Mouse (Mus musculus) embryonic facial prominence, embryonic 14.5 days (tissue): ENCODE data around the gene Mroh2a. TPM values are rescaled to one million over a fixed set of nuclear protein-coding genes. Genes with fewer than 3 reads are reported as not detected.

Source experiments
- ATAC-seq: fragments of 200-750 bp; cut with Nextera tagmentation; 2 replicates; pipeline ENCODE4 v1.8.0; 2017; ENCODE audit warnings: low read depth, moderate number of reproducible peaks, moderate TSS enrichment
- DNase-seq: peaks from one replicate; pipeline ENCODE4 v3.0.0-alpha.2; 2015; ENCODE audit warnings: low spot score
- H3K27ac ChIP-seq: fragments of 300-500 bp; sonication (generic); replicated peaks from 2 replicates; pipeline ENCODE4 v1.5.1; 2014; ENCODE audit warnings: low read depth, mild to moderate bottlenecking, low read length, moderate library complexity
- H3K27me3 ChIP-seq: fragments of 300-500 bp; sonication (generic); replicated peaks from 2 replicates; pipeline ENCODE4 v1.6.1; 2014; ENCODE audit warnings: low read length; ENCODE audit not compliant: control insufficient read depth, insufficient read depth
- H3K36me3 ChIP-seq: fragments of 300-500 bp; sonication (generic); 2 replicates; pipeline ENCODE4 v1.6.1; 2014; ENCODE audit warnings: low read length, mixed read lengths; ENCODE audit not compliant: control insufficient read depth, insufficient read depth
- H3K4me1 ChIP-seq: fragments of 300-500 bp; sonication (generic); 2 replicates; pipeline ENCODE4 v1.6.1; 2014; ENCODE audit warnings: antibody characterized with exemption, low read length; ENCODE audit not compliant: control insufficient read depth, insufficient read depth
- H3K4me2 ChIP-seq: fragments of 300-500 bp; sonication (generic); 2 replicates; pipeline ENCODE4 v1.6.1; 2014; ENCODE audit warnings: low read depth, mild to moderate bottlenecking, low read length, moderate library complexity, mixed read lengths
- H3K4me3 ChIP-seq: fragments of 300-500 bp; sonication (generic); 2 replicates; pipeline ENCODE4 v1.5.1; 2014; ENCODE audit warnings: low read depth, mild to moderate bottlenecking, low read length
- H3K9ac ChIP-seq: fragments of 300-500 bp; sonication (generic); 2 replicates; pipeline ENCODE4 v1.6.1; 2014; ENCODE audit warnings: low read depth, mild to moderate bottlenecking, low read length, moderate library complexity, mixed read lengths
- H3K9me3 ChIP-seq: fragments of 300-500 bp; sonication (generic); 2 replicates; pipeline ENCODE4 v1.6.1; 2016; ENCODE audit warnings: low read length; ENCODE audit not compliant: control insufficient read depth
- WGBS: fragments of 180-500 bp; shearing (Covaris S2); extraction: QIAGEN DNeasy Blood & Tissue Kit; methylation state at CpG from one replicate; pipeline ENCODE4 v1.1.7; 2014; 5-methylcytosine and 5-hydroxymethylcytosine counted together
- polyA plus RNA-seq: library from polyadenylated mRNA; unstranded; fragments of >200 nt; fragmentation: Nextera tagmentation; extraction: Ambion mirVana; gene quantifications from 2 replicates; pipeline ENCODE4 v1.2.1, GENCODE M21; 2014

Gene Mroh2a
- polyA plus RNA-seq, 1 experiment from 2014 or later = 1.7 TPM

- Histone ChIP-seq H3K27me3 (no peaks in the 10 kb centered on the region), H3K27ac (no peak overlapping the region), H3K4me2 (no peak overlapping the region), H3K4me3 (no peak overlapping the region), H3K9ac (no peak overlapping the region), H3K36me3 (no peaks in the 10 kb centered on the region), H3K4me1 (no peaks in the 10 kb centered on the region), H3K9me3 (peaks cover 79% of the 10 kb centered on the region)
- DNase-seq = peak; percentile 7
- WGBS = 64% methylated on average over 12 of the region's 12 CpGs
- ATAC-seq = no peak
Measured at GRCm38 (mm10) chr1:88307180-88307579, 80.4 kb downstream of the Mroh2a start.

GRCm38 (mm10) chr1:88309020-88309419 is 82.2 kb downstream of the Mroh2a start:
- Histone ChIP-seq H3K4me3 (no peak overlapping the region), H3K36me3 (no peaks in the 10 kb centered on the region), H3K9ac (no peak overlapping the region), H3K4me1 (no peaks in the 10 kb centered on the region), H3K27me3 (no peaks in the 10 kb centered on the region), H3K9me3 (peaks cover 63% of the 10 kb centered on the region), H3K4me2 (no peak overlapping the region), H3K27ac (no peak overlapping the region)
- no peak for ATAC-seq
- WGBS = 49% methylated on average over 2 of the region's 2 CpGs
- no peak for DNase-seq

GRCm38 (mm10) chr1:88309905-88310304 is 83.1 kb downstream of the Mroh2a start:
- Histone ChIP-seq H3K4me1 (no peaks in the 10 kb centered on the region), H3K9me3 (peaks cover 54% of the 10 kb centered on the region), H3K9ac (no peak overlapping the region), H3K4me2 (no peak overlapping the region), H3K27me3 (no peaks in the 10 kb centered on the region), H3K4me3 (no peak overlapping the region), H3K27ac (no peak overlapping the region), H3K36me3 (no peaks in the 10 kb centered on the region)
- DNase-seq (no peak), ATAC-seq (peak; percentile 24; the same call in 1 of the 2 replicates)
- WGBS = 50% methylated on average over 3 of the region's 3 CpGs

- H3K4me1 ChIP-seq = no peaks in the 10 kb centered on the region
- no peaks in the 10 kb centered on the region for H3K27me3 ChIP-seq
- no peak overlapping the region for H3K4me2 ChIP-seq
- peaks cover 50% of the 10 kb centered on the region for H3K9me3 ChIP-seq
- no peak overlapping the region for H3K9ac ChIP-seq
- no peak overlapping the region for H3K27ac ChIP-seq
- H3K4me3 ChIP-seq = no peak overlapping the region
- WGBS = 65% methylated on average over 3 of the region's 3 CpGs
- DNase-seq = no peak
- H3K36me3 ChIP-seq = no peaks in the 10 kb centered on the region
- no peak for ATAC-seq
Measured at GRCm38 (mm10) chr1:88310349-88310748, 83.6 kb downstream of the Mroh2a start.

Other genes starting within 250 kb of the Mroh2a start
- 31.2 and 36.4 TPM in 2 replicates for gene Usp40, start 218.4 kb upstream of the Mroh2a start, polyA plus RNA-seq
- gene Ugt1a10, start 171.6 kb upstream of the Mroh2a start, polyA plus RNA-seq = not detected in 2 replicates
- not detected in 2 replicates for gene Ugt1a9, start 156.2 kb upstream of the Mroh2a start, polyA plus RNA-seq
- gene Ugt1a8, start 139.2 kb upstream of the Mroh2a start, polyA plus RNA-seq = not detected in 2 replicates
- gene Ugt1a7c, start 131.9 kb upstream of the Mroh2a start, polyA plus RNA-seq = 2.4 and 3.9 TPM in 2 replicates
- 0.54 and 2.0 TPM in 2 replicates for gene Ugt1a6b, start 123.7 kb upstream of the Mroh2a start, polyA plus RNA-seq
- gene Ugt1a6a, start 92.2 kb upstream of the Mroh2a start, polyA plus RNA-seq = 8.5 and 10.6 TPM in 2 replicates
- gene Ugt1a5, start 61.0 kb upstream of the Mroh2a start, polyA plus RNA-seq = not detected in 2 replicates
- 0.22 TPM in 1 of 2 replicates, not detected in the other for gene Ugt1a2, start 26.4 kb upstream of the Mroh2a start, polyA plus RNA-seq
- gene Dnajb3, start 21.2 kb upstream of the Mroh2a start, polyA plus RNA-seq = 8.7 and 11.9 TPM in 2 replicates
- gene Ugt1a1, start 15.0 kb upstream of the Mroh2a start, polyA plus RNA-seq = 0.93 and 1.6 TPM in 2 replicates
- 110 and 137 TPM in 2 replicates for gene Hjurp, start 50.6 kb downstream of the Mroh2a start, polyA plus RNA-seq
- 0.07 TPM in 1 of 2 replicates, not detected in the other for gene Trpm8, start 50.7 kb downstream of the Mroh2a start, polyA plus RNA-seq
- gene Spp2, start 180.0 kb downstream of the Mroh2a start, polyA plus RNA-seq = 0.18 TPM in 1 of 2 replicates, not detected in the other